Comparison of ENCODE assay signal across 9 mouse cellular contexts in the genomic region with DNA sequence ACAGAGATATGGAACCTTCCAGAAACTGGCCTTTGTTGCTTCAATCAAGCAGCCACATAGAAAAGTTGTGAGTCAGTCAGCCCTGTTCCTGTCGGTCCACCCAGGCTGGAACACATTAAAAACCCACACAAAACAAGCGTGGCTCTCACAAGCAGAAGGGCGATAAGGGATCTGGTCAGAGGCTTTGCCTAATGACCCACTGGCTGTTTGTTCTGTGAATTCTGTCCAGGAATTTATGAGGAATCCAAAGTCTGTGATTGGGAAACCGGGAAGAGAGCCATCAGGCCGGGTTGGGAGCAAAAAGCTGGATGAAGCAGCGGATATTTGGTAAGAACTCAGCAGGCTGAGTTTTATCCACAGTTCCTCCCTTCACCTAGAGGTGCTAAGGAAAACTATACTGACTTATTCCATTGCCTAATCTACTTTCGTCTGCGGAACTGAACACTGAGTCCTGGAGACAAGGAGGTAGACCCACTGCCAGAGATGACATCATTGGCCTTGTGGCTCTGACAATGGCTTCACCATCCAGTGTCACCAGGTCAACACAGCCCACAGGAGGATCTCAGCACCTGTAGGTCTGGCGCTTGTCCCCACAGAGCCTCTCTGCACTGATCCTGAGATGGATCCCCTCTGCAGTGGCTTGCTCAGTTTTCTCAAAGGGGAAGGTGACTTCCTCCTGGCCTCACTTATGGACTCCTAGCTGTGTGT.
DNase-seq lines count a peak whose midpoint lies in the region; ATAC-seq lines count a peak whose summit lies in the region.
"Had no signal": no experiment of that assay in that cellular context is flagged by ENCODE, and none has a peak within 500 bp of the region (broad histone marks: within the 10 kb centered on the region; RNA-seq: fewer than 3 reads in every experiment).

No protein-coding gene starts in this region.

- 60% methylated on average over 9 of the region's 9 CpGs for WGBS in liver, embryonic 15.5 days (ENCODE audit: insufficient replicate concordance)
- 62% methylated on average over 9 of the region's 9 CpGs for WGBS in liver, embryonic 12.5 days (ENCODE audit: insufficient replicate concordance)
- WGBS in stomach, embryonic 16.5 days = 61% methylated on average over 9 of the region's 9 CpGs
- WGBS in hindbrain, embryonic 12.5 days = 89% methylated on average over 9 of the region's 9 CpGs

- H3K4me1 ChIP-seq in liver, embryonic 15.5 days (replicated peaks) = 0 out of 2 replicates have a peak, but pooled peaks cover 4% of the 10 kb centered on the region
- no peaks in the 10 kb centered on the region for H3K4me1 ChIP-seq in liver, embryonic 12.5 days
- peaks cover 5% of the 10 kb centered on the region for H3K4me1 ChIP-seq in stomach, embryonic 16.5 days (ENCODE audit: control insufficient read depth, insufficient read depth, low read length)
- H3K4me1 ChIP-seq in hindbrain, embryonic 12.5 days = no peaks in the 10 kb centered on the region

- no peaks in the 10 kb centered on the region for H3K36me3 ChIP-seq in liver, embryonic 15.5 days (replicated peaks)
- H3K36me3 ChIP-seq in liver, embryonic 12.5 days = no peaks in the 10 kb centered on the region
- H3K36me3 ChIP-seq in stomach, embryonic 16.5 days (ENCODE audit: control insufficient read depth, insufficient read depth, low read length) = no peaks in the 10 kb centered on the region
- no peaks in the 10 kb centered on the region for H3K36me3 ChIP-seq in hindbrain, embryonic 12.5 days

- no peak overlapping the region for H3K9ac ChIP-seq in liver, embryonic 15.5 days
- no peak overlapping the region for H3K9ac ChIP-seq in liver, embryonic 12.5 days
- H3K9ac ChIP-seq in stomach, embryonic 16.5 days (ENCODE audit: low read length) = no peak overlapping the region
- H3K9ac ChIP-seq in hindbrain, embryonic 12.5 days = no peak overlapping the region

- no peaks in the 10 kb centered on the region for H3K9me3 ChIP-seq in liver, embryonic 15.5 days (replicated peaks)
- 0 out of 2 replicates have a peak, but pooled peaks cover 4% of the 10 kb centered on the region for H3K9me3 ChIP-seq in liver, embryonic 12.5 days (replicated peaks)
- H3K9me3 ChIP-seq in stomach, embryonic 16.5 days (replicated peaks; ENCODE audit: control insufficient read depth, low read length) = no peaks in the 10 kb centered on the region
- no peaks in the 10 kb centered on the region for H3K9me3 ChIP-seq in hindbrain, embryonic 12.5 days (replicated peaks)

- ATAC-seq in liver, embryonic 15.5 days (ENCODE audit: insufficient read depth) = 0 out of 2 replicates have a peak, but pooled peaks have one; percentile 5
- ATAC-seq in liver, embryonic 12.5 days = no peak
- peak; percentile 11; the same call in 1 of the 2 replicates for ATAC-seq in stomach, embryonic 16.5 days (ENCODE audit: insufficient read depth, low FRiP score)
- ATAC-seq in hindbrain, embryonic 12.5 days (ENCODE audit: low FRiP score) = no peak

- H3K4me2 ChIP-seq in liver, embryonic 15.5 days = no peak overlapping the region
- H3K4me2 ChIP-seq in liver, embryonic 12.5 days = no peak overlapping the region
- no peak overlapping the region for H3K4me2 ChIP-seq in stomach, embryonic 16.5 days (ENCODE audit: low read depth, low read length)
- H3K4me2 ChIP-seq in hindbrain, embryonic 12.5 days (replicated peaks) = no peak overlapping the region

- DNase-seq in heart, adult 18-20 months = peak; percentile 87 to 90
- peak; percentile 63 for DNase-seq in kidney, postnatal 14 days
- DNase-seq in layer of hippocampus, postnatal 36 days = no peak
- no peak for DNase-seq in thymus, postnatal 25 days
- DNase-seq: thymus, adult 2 months had no signal

- H3K4me3 ChIP-seq in liver, embryonic 15.5 days (replicated peaks) = no peak overlapping the region
- no peak overlapping the region for H3K4me3 ChIP-seq in liver, embryonic 12.5 days
- H3K4me3 ChIP-seq in stomach, embryonic 16.5 days (replicated peaks; ENCODE audit: low read length) = no peak overlapping the region
- H3K4me3 ChIP-seq in hindbrain, embryonic 12.5 days = no peak overlapping the region

- H3K27me3 ChIP-seq in liver, embryonic 15.5 days = no peaks in the 10 kb centered on the region
- no peaks in the 10 kb centered on the region for H3K27me3 ChIP-seq in liver, embryonic 12.5 days (replicated peaks)
- no peaks in the 10 kb centered on the region for H3K27me3 ChIP-seq in stomach, embryonic 16.5 days (ENCODE audit: control insufficient read depth, insufficient read depth, low read length)
- no peaks in the 10 kb centered on the region for H3K27me3 ChIP-seq in hindbrain, embryonic 12.5 days

- H3K27ac ChIP-seq in liver, embryonic 15.5 days (replicated peaks) = no peak overlapping the region
- H3K27ac ChIP-seq in liver, embryonic 12.5 days = no peak overlapping the region
- peak overlapping the region; percentile 64; the same call in 1 of the 2 replicates for H3K27ac ChIP-seq in stomach, embryonic 16.5 days (ENCODE audit: low read length)
- no peak overlapping the region for H3K27ac ChIP-seq in hindbrain, embryonic 12.5 days

Comparison
In these comparisons a context has a peak if more than half of its experiments do, and no peak if none do; other contexts are left out.
1. ATAC-seq: peak in liver, embryonic 15.5 days (single experiment) and stomach, embryonic 16.5 days (single experiment); none in liver, embryonic 12.5 days (single experiment) and hindbrain, embryonic 12.5 days (single experiment).
2. DNase-seq: peak in heart, adult 18-20 months (2 of 2) and kidney, postnatal 14 days (single experiment); none in layer of hippocampus, postnatal 36 days (0 of 2) and thymus, postnatal 25 days (single experiment).